Mouse (Mus musculus) neural tube, embryonic 11.5 days (tissue): ENCODE measurements at regions not wholly inside any gene's neighbourhood (a gene's known extent, or its start where the extent isn't known, plus 50 kb on each side); places are given as distances from the start of the nearest gene placed in this dataset.

Experiments used
- ATAC-seq: fragments of 200-750 bp; cut with Nextera tagmentation; 2 replicates; pipeline ENCODE4 v1.8.0; 2017; ENCODE audit warnings: moderate number of reproducible peaks, mild to moderate bottlenecking, moderate TSS enrichment, moderate library complexity; ENCODE audit not compliant: insufficient read depth, low FRiP score, low TSS enrichment
- DNase-seq: peaks from one replicate; pipeline ENCODE4 v3.0.0-alpha.2; 2015; ENCODE audit warnings: low spot score
- H3K27ac ChIP-seq: fragments of 300-500 bp; sonication (generic); 2 replicates; pipeline ENCODE4 v1.5.1; 2014; ENCODE audit warnings: low read depth, mild to moderate bottlenecking, low read length
- H3K27me3 ChIP-seq: fragments of 300-500 bp; sonication (generic); 2 replicates; pipeline ENCODE4 v1.6.1; 2014; ENCODE audit warnings: mild to moderate bottlenecking, low read length, mixed read lengths; ENCODE audit not compliant: control insufficient read depth, insufficient read depth
- H3K36me3 ChIP-seq: fragments of 300-500 bp; sonication (generic); 2 replicates; pipeline ENCODE4 v1.6.1; 2014; ENCODE audit warnings: mild to moderate bottlenecking, low read length, moderate library complexity, mixed read lengths; ENCODE audit not compliant: control insufficient read depth, insufficient read depth
- H3K4me1 ChIP-seq: fragments of 300-500 bp; sonication (generic); 2 replicates; pipeline ENCODE4 v1.6.1; 2014; ENCODE audit warnings: low read length, mixed read lengths; ENCODE audit not compliant: control insufficient read depth, insufficient read depth
- H3K4me2 ChIP-seq: fragments of 300-500 bp; sonication (generic); 2 replicates; pipeline ENCODE4 v1.6.1; 2014; ENCODE audit warnings: low read depth, mild to moderate bottlenecking, moderate library complexity
- H3K4me3 ChIP-seq: fragments of 300-500 bp; sonication (generic); 2 replicates; pipeline ENCODE4 v1.5.1; 2014; ENCODE audit warnings: low read depth, low read length
- H3K9ac ChIP-seq: fragments of 300-500 bp; sonication (generic); 2 replicates; pipeline ENCODE4 v1.6.1; 2014; ENCODE audit warnings: mild to moderate bottlenecking, low read length
- H3K9me3 ChIP-seq: fragments of 300-500 bp; sonication (generic); 2 replicates; pipeline ENCODE4 v1.6.1; 2016; ENCODE audit warnings: low read length; ENCODE audit not compliant: control insufficient read depth
- WGBS: fragments of 180-500 bp; shearing (Covaris S2); extraction: QIAGEN DNeasy Blood & Tissue Kit; methylation state at CpG from one replicate; pipeline ENCODE4 v1.1.7; 2014; 5-methylcytosine and 5-hydroxymethylcytosine counted together

DNA sequence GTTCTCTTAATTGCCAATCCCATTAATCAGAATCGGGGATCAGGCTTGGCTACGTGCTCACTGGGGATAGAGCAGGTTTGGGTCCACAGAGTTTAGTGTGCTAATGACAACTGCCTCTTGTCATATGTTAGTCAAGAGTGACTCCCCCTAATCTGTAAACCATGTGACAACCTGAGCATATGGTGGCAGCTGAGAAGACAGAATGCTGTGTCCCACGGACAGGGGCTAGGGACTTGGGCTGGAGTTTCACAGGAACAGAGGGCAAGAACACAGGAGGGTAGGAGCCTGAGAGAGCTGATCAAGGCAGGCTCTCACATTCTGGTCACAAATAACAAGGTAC is 265.5 kb downstream of the Cmpk2 start:
- DNase-seq, result peak; percentile 46
- no peak for ATAC-seq
- no peaks in the 10 kb centered on the region for H3K36me3 ChIP-seq
- H3K9me3 ChIP-seq, result no peaks in the 10 kb centered on the region
- no peak overlapping the region for H3K9ac ChIP-seq
- peaks cover 4% of the 10 kb centered on the region; the same call in 1 of the 2 replicates for H3K4me1 ChIP-seq
- no peak overlapping the region for H3K4me3 ChIP-seq
- H3K4me2 ChIP-seq, result no peak overlapping the region
- H3K27me3 ChIP-seq, result no peaks in the 10 kb centered on the region
- 43% methylated on average over 3 of the region's 3 CpGs for WGBS
- H3K27ac ChIP-seq, result no peak overlapping the region

DNA sequence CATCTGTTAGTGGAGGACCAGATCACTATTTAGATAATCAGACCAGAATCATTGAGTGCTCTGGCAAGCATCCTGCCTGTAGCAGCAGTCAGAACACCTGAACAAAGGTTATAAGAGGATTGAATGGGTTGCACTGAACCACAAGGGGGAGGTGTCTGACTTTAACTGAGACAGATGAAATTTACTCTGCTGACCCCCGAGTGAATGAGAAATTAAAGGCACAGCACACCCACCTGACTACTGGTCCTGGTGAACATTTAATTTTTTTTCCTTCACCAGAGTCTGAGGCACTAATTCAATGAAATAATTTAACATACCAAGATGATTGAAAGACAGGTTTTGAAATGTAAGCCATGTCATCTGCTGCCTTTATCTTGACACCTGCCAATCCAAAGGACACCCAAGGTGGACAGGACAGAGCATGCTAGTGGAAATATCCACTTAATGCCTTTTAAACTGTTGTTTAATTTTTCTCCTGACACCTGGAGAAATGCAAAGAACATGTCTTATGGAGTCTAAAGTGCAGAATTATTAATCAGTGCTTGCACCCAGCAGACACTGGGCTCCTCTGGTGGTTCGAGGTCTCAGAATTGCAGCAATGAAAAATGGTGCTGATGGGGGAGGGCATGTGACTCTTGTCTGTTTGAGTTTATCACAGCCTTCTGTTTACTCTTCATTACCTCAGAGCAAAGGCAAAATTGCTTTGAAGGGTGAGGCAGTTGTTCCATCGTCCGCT is 265.0 kb downstream of the Cmpk2 start:
- no peak overlapping the region for H3K4me3 ChIP-seq
- H3K4me1 ChIP-seq, result peaks cover 4% of the 10 kb centered on the region; the same call in 1 of the 2 replicates
- H3K27me3 ChIP-seq, result no peaks in the 10 kb centered on the region
- no peak overlapping the region for H3K4me2 ChIP-seq
- 0 out of 2 replicates have a peak overlapping the region, but pooled peaks have one; percentile 11 for H3K27ac ChIP-seq
- H3K9me3 ChIP-seq, result no peaks in the 10 kb centered on the region
- no peaks in the 10 kb centered on the region for H3K36me3 ChIP-seq
- H3K9ac ChIP-seq, result no peak overlapping the region
- WGBS, result 25% methylated on average over 4 of the region's 4 CpGs
- ATAC-seq (no peak), DNase-seq (peak; percentile 54)

DNA sequence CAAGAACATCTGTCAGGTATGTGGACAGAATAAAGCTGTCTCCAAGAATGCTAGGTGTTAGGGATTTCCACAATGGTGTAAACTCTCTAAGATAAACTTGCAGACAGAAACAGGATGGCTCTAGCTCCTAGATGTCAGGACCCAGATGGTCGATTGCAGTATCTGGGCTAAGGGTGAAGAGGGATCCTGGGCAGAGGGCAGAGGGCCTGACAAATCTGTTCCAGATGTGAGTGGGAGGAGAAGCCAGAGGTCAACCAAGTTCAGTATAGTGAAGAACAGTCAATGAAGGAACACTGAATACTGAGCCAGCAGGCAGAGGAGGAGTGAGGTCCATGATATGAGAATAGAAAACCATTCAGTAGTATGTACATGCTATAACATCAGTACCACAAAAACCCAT is 254.4 kb downstream of the Cmpk2 start:
- Histone ChIP-seq H3K4me1 (no peaks in the 10 kb centered on the region), H3K9me3 (no peaks in the 10 kb centered on the region), H3K4me2 (no peak overlapping the region), H3K27ac (no peak overlapping the region), H3K36me3 (no peaks in the 10 kb centered on the region), H3K27me3 (no peaks in the 10 kb centered on the region), H3K4me3 (no peak overlapping the region), H3K9ac (no peak overlapping the region)
- peak; percentile 16 for DNase-seq
- ATAC-seq, result no peak
- WGBS, result 42% methylated on average over 1 of the region's 1 CpGs

DNA sequence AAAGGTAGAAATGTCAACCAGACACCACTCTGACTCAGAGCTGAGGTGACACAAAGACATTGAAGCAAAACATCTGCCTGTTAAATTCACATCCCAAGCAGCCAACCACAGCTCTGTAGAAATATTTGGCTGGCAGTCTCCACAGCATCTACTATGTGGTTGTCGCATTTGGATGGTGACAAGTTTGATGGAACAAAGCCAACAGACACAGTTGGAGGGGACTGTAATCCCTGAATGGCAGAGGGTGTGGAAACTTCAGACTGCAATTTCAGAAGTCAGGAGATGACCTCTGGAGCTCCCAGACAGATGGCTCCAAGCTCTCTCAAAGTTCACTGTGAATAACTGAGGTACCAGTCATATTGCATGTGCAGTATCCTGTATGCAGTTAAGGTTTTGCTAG is 229.8 kb downstream of the Cmpk2 start:
- Histone ChIP-seq H3K4me3 (no peak overlapping the region), H3K27me3 (no peaks in the 10 kb centered on the region), H3K9me3 (no peaks in the 10 kb centered on the region), H3K27ac (no peak overlapping the region), H3K9ac (no peak overlapping the region), H3K4me1 (no peaks in the 10 kb centered on the region), H3K4me2 (no peak overlapping the region), H3K36me3 (no peaks in the 10 kb centered on the region)
- DNase-seq, result no peak
- ATAC-seq, result no peak
- 88% methylated on average over 1 of the region's 1 CpGs for WGBS

GRCm38 (mm10) chr12:26688048-26688447 is 219.0 kb downstream of the Cmpk2 start:
- Histone ChIP-seq H3K36me3 (no peaks in the 10 kb centered on the region), H3K4me2 (no peak overlapping the region), H3K9me3 (no peaks in the 10 kb centered on the region), H3K27ac (no peak overlapping the region), H3K4me3 (no peak overlapping the region), H3K4me1 (no peaks in the 10 kb centered on the region), H3K27me3 (no peaks in the 10 kb centered on the region), H3K9ac (no peak overlapping the region)
- no peak for ATAC-seq
- 91% methylated on average over 4 of the region's 4 CpGs for WGBS
- no peak for DNase-seq

- Histone ChIP-seq H3K4me2 (no peak overlapping the region), H3K27ac (0 out of 2 replicates have a peak overlapping the region, but pooled peaks have one; percentile 56), H3K36me3 (no peaks in the 10 kb centered on the region), H3K9ac (no peak overlapping the region), H3K4me1 (no peaks in the 10 kb centered on the region; the same call in 1 of the 2 replicates), H3K27me3 (no peaks in the 10 kb centered on the region), H3K4me3 (no peak overlapping the region), H3K9me3 (no peaks in the 10 kb centered on the region)
- no peak for ATAC-seq
- no peak for DNase-seq
- 88% methylated on average over 3 of the region's 3 CpGs for WGBS
These were observed 211.6 kb downstream of the Cmpk2 start for GRCm38 (mm10) chr12:26680568-26680947.

DNA sequence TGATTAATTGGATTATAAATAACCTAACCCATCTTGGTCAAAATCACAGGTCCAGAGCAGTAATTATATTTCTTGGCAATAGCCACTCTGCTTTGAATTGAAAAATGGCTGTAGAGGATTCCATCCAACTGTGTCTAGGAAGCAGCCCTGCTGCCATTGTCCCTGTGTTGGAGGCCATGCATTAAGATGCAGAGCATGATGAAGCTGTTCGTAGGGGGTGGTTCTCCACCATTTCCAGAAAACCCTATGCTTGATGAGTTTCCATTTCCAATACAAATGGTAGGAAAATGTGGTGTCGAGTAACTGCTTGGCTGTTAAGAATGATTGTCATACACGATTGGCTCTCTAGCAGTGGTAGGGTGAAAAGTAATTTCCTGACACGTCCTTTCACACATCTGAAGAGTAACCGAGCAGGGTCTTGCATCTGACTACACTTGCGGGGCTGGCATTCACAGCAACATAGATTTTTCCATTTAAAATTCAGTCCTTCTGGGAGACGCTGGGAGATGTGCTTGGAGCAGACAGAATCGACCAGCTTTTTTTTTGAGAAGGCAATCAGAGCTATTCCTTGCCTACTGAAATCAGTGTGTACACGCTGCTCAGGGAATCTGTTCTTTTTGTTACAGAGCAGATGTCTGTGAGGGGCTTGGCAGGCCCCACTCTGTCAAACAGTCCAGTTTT is 211.0 kb downstream of the Cmpk2 start:
- no peak for DNase-seq
- no peaks in the 10 kb centered on the region for H3K36me3 ChIP-seq
- no peak for ATAC-seq
- no peaks in the 10 kb centered on the region; the same call in 1 of the 2 replicates for H3K4me1 ChIP-seq
- 0 out of 2 replicates have a peak overlapping the region, but pooled peaks have one; percentile 56 for H3K27ac ChIP-seq
- H3K27me3 ChIP-seq, result no peaks in the 10 kb centered on the region
- no peak overlapping the region for H3K4me2 ChIP-seq
- no peak overlapping the region for H3K4me3 ChIP-seq
- H3K9ac ChIP-seq, result no peak overlapping the region
- 65% methylated on average over 9 of the region's 9 CpGs for WGBS
- H3K9me3 ChIP-seq, result no peaks in the 10 kb centered on the region

GRCm38 (mm10) chr12:26665466-26665865 is 196.5 kb downstream of the Cmpk2 start:
- Histone ChIP-seq H3K9me3 (no peaks in the 10 kb centered on the region), H3K27ac (no peak overlapping the region), H3K9ac (no peak overlapping the region), H3K4me1 (no peaks in the 10 kb centered on the region), H3K36me3 (no peaks in the 10 kb centered on the region), H3K27me3 (no peaks in the 10 kb centered on the region), H3K4me2 (no peak overlapping the region), H3K4me3 (no peak overlapping the region)
- no peak for ATAC-seq
- no peak for DNase-seq
- 87% methylated on average over 4 of the region's 4 CpGs for WGBS

DNA sequence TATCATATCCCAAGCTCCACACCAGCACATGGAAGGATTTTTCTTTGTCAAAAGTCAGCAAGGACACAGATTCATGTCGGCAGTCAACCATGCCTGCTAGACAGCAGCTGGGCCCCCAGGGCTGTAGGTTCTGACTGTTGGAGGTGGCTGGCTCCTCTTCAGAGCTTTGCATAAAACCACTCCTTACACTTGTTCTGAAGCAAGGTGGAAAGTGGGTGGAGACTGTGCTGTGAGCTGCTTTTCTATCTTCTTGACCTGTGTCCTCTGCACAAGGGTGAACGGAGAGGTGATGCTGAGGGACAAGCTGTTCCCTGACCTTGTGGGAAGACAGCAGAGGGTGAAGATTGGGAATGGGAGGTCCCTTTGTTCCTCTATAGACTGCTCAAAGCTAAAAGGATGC is 185.2 kb downstream of the Cmpk2 start:
- DNase-seq (no peak), ATAC-seq (no peak)
- WGBS, result 80% methylated on average over 2 of the region's 2 CpGs
- H3K27me3 ChIP-seq, result no peaks in the 10 kb centered on the region
- no peak overlapping the region for H3K4me2 ChIP-seq
- no peaks in the 10 kb centered on the region for H3K4me1 ChIP-seq
- no peaks in the 10 kb centered on the region for H3K9me3 ChIP-seq
- H3K9ac ChIP-seq, result no peak overlapping the region
- no peaks in the 10 kb centered on the region for H3K36me3 ChIP-seq
- H3K4me3 ChIP-seq, result no peak overlapping the region
- no peak overlapping the region for H3K27ac ChIP-seq
